ENCODE assay signal across 8 mouse cellular contexts in genomic region chr16:4658781-4659245, GRCm38 (mm10). TPM values are rescaled to one million over a fixed set of nuclear protein-coding genes. Genes with fewer than 3 reads are reported as not detected.
DNase-seq lines count a peak whose midpoint lies in the region; ATAC-seq lines count a peak whose summit lies in the region.

No protein-coding gene starts in this region.

- H3K4me1 ChIP-seq in forebrain, embryonic 12.5 days, result peaks cover 27% of the 10 kb centered on the region
- H3K4me1 ChIP-seq in intestine, embryonic 16.5 days (ENCODE audit: control insufficient read depth, insufficient read depth, low read length), result peaks cover 36% of the 10 kb centered on the region
- peaks cover 11% of the 10 kb centered on the region; the same call in 1 of the 2 replicates for H3K4me1 ChIP-seq in neural tube, embryonic 12.5 days

- 30% methylated on average over 11 of the region's 11 CpGs for whole genome bisulfite sequencing in forebrain, embryonic 12.5 days
- 30% methylated on average over 11 of the region's 11 CpGs for WGBS in intestine, embryonic 16.5 days
- WGBS in neural tube, embryonic 12.5 days, result 45% methylated on average over 11 of the region's 11 CpGs

- peaks cover 15% of the 10 kb centered on the region for H3K36me3 ChIP-seq in forebrain, embryonic 12.5 days (replicated peaks)
- peaks cover 6% of the 10 kb centered on the region; the same call in 1 of the 2 replicates for H3K36me3 ChIP-seq in intestine, embryonic 16.5 days (ENCODE audit: control insufficient read depth, insufficient read depth, low read length)
- H3K36me3 ChIP-seq in neural tube, embryonic 12.5 days, result peaks cover 25% of the 10 kb centered on the region

- DNase-seq in kidney, adult 9 months, result peak; percentile 4
- no peak for DNase-seq in kidney, adult 18-20 months
- DNase-seq in R1 (ENCODE audit: low read depth, low spot score), result peak; percentile 33
- no peak for DNase-seq in thymus, postnatal 10 days (ENCODE audit: low spot score in 2 of 2)
- no peak for DNase-seq in right cerebral cortex, postnatal 25 days

- H3K4me3 ChIP-seq in forebrain, embryonic 12.5 days (replicated peaks), result no peak overlapping the region
- H3K4me3 ChIP-seq in intestine, embryonic 16.5 days (ENCODE audit: low read length), result no peak overlapping the region
- no peak overlapping the region for H3K4me3 ChIP-seq in neural tube, embryonic 12.5 days

- peak overlapping the region; percentile 34; the same call in 1 of the 2 replicates for H3K4me2 ChIP-seq in forebrain, embryonic 12.5 days
- no peak overlapping the region for H3K4me2 ChIP-seq in intestine, embryonic 16.5 days (ENCODE audit: low read depth, low read length)
- peak overlapping the region; percentile 23; the same call in 1 of the 2 replicates for H3K4me2 ChIP-seq in neural tube, embryonic 12.5 days (replicated peaks)

- no peaks in the 10 kb centered on the region for H3K9me3 ChIP-seq in forebrain, embryonic 12.5 days
- no peaks in the 10 kb centered on the region for H3K9me3 ChIP-seq in intestine, embryonic 16.5 days (ENCODE audit: control insufficient read depth, low read length)
- no peaks in the 10 kb centered on the region for H3K9me3 ChIP-seq in neural tube, embryonic 12.5 days

- peak overlapping the region; percentile 74 for H3K27ac ChIP-seq in forebrain, embryonic 12.5 days
- peak overlapping the region; percentile 23; the same call in 1 of the 2 replicates for H3K27ac ChIP-seq in intestine, embryonic 16.5 days (ENCODE audit: low read length)
- no peak overlapping the region for H3K27ac ChIP-seq in neural tube, embryonic 12.5 days

- ATAC-seq in forebrain, embryonic 12.5 days (ENCODE audit: low FRiP score), result peak; percentile 61; the same call in 1 of the 2 replicates
- ATAC-seq in intestine, embryonic 16.5 days, result peak; percentile 8; the same call in 1 of the 2 replicates
- ATAC-seq in neural tube, embryonic 12.5 days (ENCODE audit: low FRiP score, low read depth), result no peak

- 0 out of 2 replicates have a peak overlapping the region, but pooled peaks have one; percentile 33 for H3K9ac ChIP-seq in forebrain, embryonic 12.5 days
- no peak overlapping the region for H3K9ac ChIP-seq in intestine, embryonic 16.5 days (ENCODE audit: low read depth, low read length)
- no peak overlapping the region for H3K9ac ChIP-seq in neural tube, embryonic 12.5 days

- H3K27me3 ChIP-seq in forebrain, embryonic 12.5 days, result no peaks in the 10 kb centered on the region
- no peaks in the 10 kb centered on the region for H3K27me3 ChIP-seq in intestine, embryonic 16.5 days (replicated peaks; ENCODE audit: control insufficient read depth, insufficient read depth, low read length)
- H3K27me3 ChIP-seq in neural tube, embryonic 12.5 days (replicated peaks), result no peaks in the 10 kb centered on the region

RNA-seq across cellular contexts. Expression of gene Dnaja3, which starts 19.0 kb away (rescaled TPM):
- polyA plus RNA-seq in forebrain, embryonic 12.5 days (2016; fragmentation: Nextera tagmentation; extraction: Ambion mirVana), result 51.4 and 58.0 TPM in 2 replicates
- 90.5 and 92.5 TPM in 2 replicates for polyA plus RNA-seq in intestine, embryonic 16.5 days (2015; fragmentation: Nextera tagmentation; extraction: Ambion mirVana)
- 51.5 and 56.4 TPM in 2 replicates for polyA plus RNA-seq in neural tube, embryonic 12.5 days (2016; fragmentation: Nextera tagmentation; extraction: Ambion mirVana)

RNA-seq across cellular contexts. Expression of gene Vasn, which starts 19.1 kb away (rescaled TPM):
- 5.2 and 6.8 TPM in 2 replicates for polyA plus RNA-seq in forebrain, embryonic 12.5 days (2016; fragmentation: Nextera tagmentation; extraction: Ambion mirVana)
- polyA plus RNA-seq in intestine, embryonic 16.5 days (2015; fragmentation: Nextera tagmentation; extraction: Ambion mirVana), result 13.5 and 13.6 TPM in 2 replicates
- 10.9 and 11.3 TPM in 2 replicates for polyA plus RNA-seq in neural tube, embryonic 12.5 days (2016; fragmentation: Nextera tagmentation; extraction: Ambion mirVana)

RNA-seq across cellular contexts. Expression of gene Coro7, which starts 20.8 kb away (rescaled TPM):
- polyA plus RNA-seq in forebrain, embryonic 12.5 days (2016; fragmentation: Nextera tagmentation; extraction: Ambion mirVana), result 13.5 and 18.5 TPM in 2 replicates
- polyA plus RNA-seq in intestine, embryonic 16.5 days (2015; fragmentation: Nextera tagmentation; extraction: Ambion mirVana), result 29.2 and 30.5 TPM in 2 replicates
- 23.6 and 31.2 TPM in 2 replicates for polyA plus RNA-seq in neural tube, embryonic 12.5 days (2016; fragmentation: Nextera tagmentation; extraction: Ambion mirVana)

RNA-seq across cellular contexts. Expression of gene Pam16, which starts 34.0 kb away (rescaled TPM):
- polyA plus RNA-seq in forebrain, embryonic 12.5 days (2016; fragmentation: Nextera tagmentation; extraction: Ambion mirVana), result 114 TPM in 2 replicates
- polyA plus RNA-seq in intestine, embryonic 16.5 days (2015; fragmentation: Nextera tagmentation; extraction: Ambion mirVana), result 79.4 and 86.8 TPM in 2 replicates
- 121 and 143 TPM in 2 replicates for polyA plus RNA-seq in neural tube, embryonic 12.5 days (2016; fragmentation: Nextera tagmentation; extraction: Ambion mirVana)

Comparison
In these comparisons a context has a peak if more than half of its experiments do, and no peak if none do; other contexts are left out.
1. DNase-seq: peak in kidney, adult 9 months (single experiment) and R1 (single experiment); none in kidney, adult 18-20 months (single experiment), thymus, postnatal 10 days (0 of 2) and right cerebral cortex, postnatal 25 days (single experiment).